Mouse (Mus musculus) G1E (cell line): ENCODE data around the gene Shmt2.

ENCODE experiments used
- CTCF ChIP-seq: IDR thresholded peaks from 2 replicates; pipeline ENCODE4 v1.5.1; 2012; ENCODE audit warnings: low read depth, low read length, inconsistent platforms, mixed read lengths
- GATA1 ChIP-seq: IDR thresholded peaks from 2 replicates; pipeline ENCODE4 v1.6.1; 2012; ENCODE audit warnings: borderline replicate concordance, low read length, inconsistent platforms, mixed read lengths
- GATA2 ChIP-seq: IDR thresholded peaks from 2 replicates; pipeline ENCODE4 v1.6.1; 2012; ENCODE audit warnings: low read depth, low read length, inconsistent platforms, borderline replicate concordance
- POLR2AphosphoS5 ChIP-seq: IDR thresholded peaks from 2 replicates; pipeline ENCODE4 v1.6.1; 2012; ENCODE audit warnings: low read depth, low read length, inconsistent platforms; ENCODE audit not compliant: insufficient replicate concordance
- TAL1 ChIP-seq: conservative IDR thresholded peaks from 2 replicates; pipeline ENCODE4 v1.6.1; 2012; ENCODE audit warnings: low read depth, low read length, inconsistent platforms, mixed read lengths

- TF ChIP-seq CTCF (no peak), POLR2AphosphoS5 (no peak), GATA1 (no peak), TAL1 (no peak), GATA2 (no peak)
Measured at GRCm38 (mm10) chr10:127485235-127485634, 37.0 kb downstream of the Shmt2 start.
